Mouse (Mus musculus) urinary bladder, postnatal 4 days (tissue): Measurements from ENCODE around the gene Glyctk.
"Not testable (repeated sequence)": the region's sequence is repeated elsewhere in the genome, so short reads cannot be mapped to it uniquely, and the experiment has no call there.

Source experiments
- DNase-seq, 2 experiments: peaks; one replicate each; pipeline ENCODE4 v3.0.0; 2021 to 2022; ENCODE audit warnings: low spot score in 2 of 2

The Glyctk gene

DNA sequence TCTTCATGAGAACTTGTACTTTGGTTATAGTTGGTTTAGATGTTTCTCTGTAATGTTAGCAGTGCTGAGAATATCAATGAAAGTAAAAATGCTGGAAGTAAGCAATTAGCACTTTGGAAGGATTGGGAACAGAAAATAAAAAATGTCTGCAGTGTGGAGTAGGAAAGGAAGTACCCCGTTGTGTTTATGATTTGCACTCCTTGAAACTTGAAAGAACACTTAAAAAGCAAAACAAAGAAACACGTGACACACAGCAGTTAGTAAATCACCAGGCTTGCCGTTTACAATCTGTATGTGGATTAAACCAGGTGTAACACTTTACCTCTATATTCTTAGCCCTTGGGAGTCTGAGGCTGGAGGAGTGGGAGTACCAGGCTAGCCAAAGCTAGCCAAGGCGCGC is 18.8 kb upstream of the Glyctk start:
- DNase-seq: no peak

DNA sequence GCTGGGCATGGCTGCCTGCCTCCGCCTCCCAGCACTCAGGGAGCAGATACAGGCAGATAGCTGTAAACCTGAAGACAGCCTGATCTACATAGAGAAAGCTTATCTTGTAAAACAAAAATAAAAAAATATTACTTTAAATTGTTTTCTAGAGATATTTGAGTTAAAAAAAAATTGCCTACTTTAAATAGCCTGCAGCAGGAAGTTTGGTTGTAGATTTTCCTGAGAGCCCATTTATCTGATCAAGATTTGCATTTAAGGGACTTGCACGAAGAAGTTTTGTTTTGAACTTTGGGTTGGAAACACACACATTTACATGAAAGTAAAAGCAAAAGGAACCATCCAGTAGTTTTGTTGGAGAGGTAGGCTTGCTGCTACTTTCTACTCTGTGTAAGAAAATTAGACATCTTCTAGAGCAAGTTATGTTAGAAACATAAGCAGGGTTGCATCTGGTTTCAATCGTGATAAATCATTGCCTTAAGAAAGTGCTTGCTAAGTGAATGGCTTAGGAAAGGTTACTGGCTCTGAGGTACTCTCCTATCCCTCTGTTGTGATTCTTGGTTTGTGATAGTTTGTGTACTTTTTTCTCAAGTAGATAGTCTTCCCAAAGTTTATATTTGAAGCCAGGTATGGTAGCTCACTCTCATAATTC is 17.7 kb upstream of the Glyctk start:
- no peak for DNase-seq

DNA sequence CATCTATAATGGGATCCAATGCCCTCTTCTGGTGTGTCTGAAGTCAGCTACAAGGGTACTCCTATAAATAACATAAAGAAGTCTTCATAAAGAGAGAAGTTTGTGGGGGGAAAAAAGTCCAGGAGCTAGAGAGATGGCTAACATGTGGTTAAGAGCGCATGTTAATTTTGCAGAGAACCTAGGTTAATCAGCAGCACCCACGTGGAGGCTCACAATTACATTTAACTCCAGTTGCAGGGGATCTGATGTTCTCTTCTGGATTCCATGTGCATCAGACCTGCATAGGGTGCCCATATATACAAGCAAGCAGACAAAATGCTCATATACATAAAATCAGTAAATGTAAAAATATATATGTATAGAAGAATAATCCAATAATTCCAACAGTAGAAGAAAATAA is 15.4 kb upstream of the Glyctk start:
- no peak for DNase-seq

GRCm38 (mm10) chr9:106172527-106172926 is 14.6 kb upstream of the Glyctk start:
- DNase-seq: no peak

DNA sequence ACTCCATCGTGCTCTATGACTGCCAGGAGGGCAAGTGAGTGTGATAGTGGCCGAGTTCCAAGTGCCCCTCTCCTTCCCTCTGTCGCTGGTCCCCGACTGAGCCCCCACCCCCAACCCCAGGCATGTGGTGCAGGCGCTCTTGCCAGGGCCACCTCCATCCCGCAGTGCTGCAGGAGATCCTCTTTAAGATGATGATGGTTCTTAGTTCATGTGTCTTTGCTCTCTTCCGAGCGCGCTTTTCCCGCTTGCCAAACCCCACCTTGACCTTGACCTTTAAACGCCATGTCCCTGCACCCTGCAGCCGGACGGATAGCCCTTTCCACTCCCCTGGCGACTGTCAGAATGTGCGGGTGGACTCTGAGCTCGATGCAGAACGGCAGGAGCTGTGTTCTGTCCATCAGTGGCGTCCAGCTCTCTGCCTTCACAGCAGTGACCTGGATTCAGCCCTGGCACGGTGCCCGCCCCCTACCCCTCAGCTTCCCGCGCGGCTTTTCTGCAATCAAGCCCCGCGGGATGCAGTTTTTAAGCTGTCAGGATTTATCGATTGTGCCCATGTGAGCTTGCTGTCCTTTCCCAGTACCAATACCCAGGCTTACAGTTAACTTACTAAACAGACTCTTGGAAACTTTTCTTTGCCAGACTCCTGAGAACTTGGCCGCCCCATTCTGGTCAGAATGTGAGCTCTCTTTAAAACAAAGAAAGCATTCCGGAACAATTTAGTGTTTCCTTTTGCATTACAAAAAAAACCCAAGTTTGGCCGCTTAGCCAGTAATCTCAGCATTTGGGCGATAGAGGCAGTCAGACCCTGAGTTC is 13.6 kb upstream of the Glyctk start:
- DNase-seq: peak in 1 of 2 experiments; percentile 58

DNA sequence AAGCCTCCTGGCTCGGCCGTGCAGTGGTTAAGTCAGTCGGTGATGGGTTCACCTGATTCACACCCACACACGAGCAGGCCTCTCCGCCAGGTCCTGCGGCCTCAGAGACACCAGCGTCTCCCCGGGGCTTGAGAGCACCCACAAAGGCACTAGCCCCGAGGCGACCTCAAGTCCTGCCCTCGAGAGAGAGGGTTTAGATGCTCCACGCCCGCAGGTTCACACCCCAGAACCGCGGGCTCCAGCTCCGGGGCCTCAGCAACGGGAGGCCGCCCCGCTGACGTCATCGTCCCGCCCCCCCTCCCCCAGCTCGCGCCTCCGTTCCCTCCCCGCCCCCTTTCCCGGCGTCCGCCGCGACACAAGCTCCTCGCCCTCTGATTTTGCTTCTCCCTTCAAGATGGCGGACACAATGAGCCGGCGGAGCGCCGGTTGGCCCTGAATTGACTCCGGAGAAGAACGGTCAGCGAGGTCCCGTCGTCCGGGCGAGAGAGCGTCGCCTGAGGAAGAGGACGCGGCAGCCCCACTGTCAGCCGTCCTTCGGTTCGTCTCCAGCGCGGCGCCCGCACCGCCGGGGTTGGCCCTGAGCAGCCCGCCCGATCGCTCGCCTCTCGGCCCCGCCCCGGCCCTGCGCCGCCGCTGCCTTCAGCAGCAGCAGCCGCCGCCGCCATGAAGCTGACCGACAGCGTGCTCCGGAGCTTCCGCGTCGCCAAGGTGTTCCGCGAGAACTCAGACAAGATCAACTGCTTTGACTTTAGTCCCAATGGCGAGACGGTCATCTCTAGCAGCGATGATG is 12.8 kb upstream of the Glyctk start, which contains the start of gene Wdr82:
Wdr82 (plus strand) TSS at position 373 of the 790 bp plus-strand sequence.
- DNase-seq: peak; percentile 86 to 90

GRCm38 (mm10) chr9:106169917-106170316 is 12.0 kb upstream of the Glyctk start:
- no peak for DNase-seq

- DNase-seq: not testable (repeated sequence)
Measured at GRCm38 (mm10) chr9:106169006-106169405, 11.1 kb upstream of the Glyctk start.

GRCm38 (mm10) chr9:106167703-106168102 is 9.8 kb upstream of the Glyctk start:
- DNase-seq: no peak

- no peak for DNase-seq
Measured at GRCm38 (mm10) chr9:106167241-106167640, 9.3 kb upstream of the Glyctk start.

GRCm38 (mm10) chr9:106166709-106167108 is 8.8 kb upstream of the Glyctk start:
- DNase-seq: no peak

DNA sequence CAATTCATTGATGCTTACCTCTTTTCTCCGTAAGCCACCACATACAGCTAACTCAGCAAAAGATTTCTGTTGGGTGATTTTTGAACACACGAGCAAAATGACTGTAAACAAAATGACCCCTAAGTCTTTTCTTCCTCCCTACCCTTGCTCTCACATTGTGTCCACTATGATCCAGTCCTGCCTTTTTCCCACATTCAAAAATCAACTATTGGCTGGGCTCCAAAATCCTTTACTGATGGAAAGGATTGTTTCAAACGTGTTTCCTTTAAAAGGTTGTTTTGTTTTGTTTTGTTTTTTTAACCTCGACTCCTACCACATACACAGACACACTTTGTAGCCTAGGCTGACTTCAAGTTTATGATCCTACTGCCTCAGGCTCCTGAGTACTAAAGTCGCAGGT is 2.5 kb upstream of the Glyctk start:
- no peak for DNase-seq

DNA sequence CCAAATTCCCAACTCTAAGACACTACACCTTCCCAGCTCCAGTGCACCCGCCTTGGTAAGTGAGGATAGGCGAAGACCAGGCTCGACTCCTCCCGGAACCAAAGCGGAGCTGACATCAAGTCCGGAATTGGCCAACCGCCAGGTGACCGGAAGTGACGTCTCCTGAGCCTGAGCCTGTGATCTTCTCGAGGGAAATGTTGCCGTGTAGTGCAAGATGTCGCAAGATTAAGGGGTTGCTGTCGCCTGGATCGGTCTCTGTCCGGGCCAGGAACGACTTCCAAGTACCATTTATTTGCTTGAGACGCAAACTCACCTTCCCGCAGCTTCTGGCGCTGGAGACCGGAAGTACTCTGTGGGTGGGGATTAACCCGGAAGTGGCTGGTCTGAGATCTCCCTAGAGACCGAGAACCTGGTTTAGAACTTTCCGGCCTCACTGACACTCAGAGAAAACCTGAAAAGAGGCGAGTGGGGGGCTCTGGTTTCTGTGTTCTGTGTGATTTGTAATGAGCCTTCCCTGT is 1.9 kb upstream of the Glyctk start:
- DNase-seq: peak; percentile 91 to 99

DNA sequence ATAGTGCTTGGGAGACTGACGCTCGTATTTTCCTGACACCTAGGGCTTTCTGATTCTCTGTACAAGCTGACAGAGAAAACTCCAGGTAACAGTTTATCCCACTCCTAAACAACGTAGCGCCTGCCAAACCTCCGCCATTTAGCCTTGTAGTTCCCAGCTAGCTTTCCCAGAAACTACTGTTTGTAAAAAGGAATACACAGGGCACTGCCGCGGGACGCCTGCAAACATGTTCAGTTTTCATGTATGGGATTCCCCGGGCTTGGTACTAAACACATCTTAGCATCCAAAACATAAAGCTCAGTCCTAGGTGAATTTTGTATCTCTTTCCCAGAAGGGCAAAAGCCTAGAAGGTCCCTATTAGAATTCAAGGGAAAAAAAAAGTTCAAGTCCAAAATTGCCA is 1.3 kb upstream of the Glyctk start:
- no peak for DNase-seq

DNA sequence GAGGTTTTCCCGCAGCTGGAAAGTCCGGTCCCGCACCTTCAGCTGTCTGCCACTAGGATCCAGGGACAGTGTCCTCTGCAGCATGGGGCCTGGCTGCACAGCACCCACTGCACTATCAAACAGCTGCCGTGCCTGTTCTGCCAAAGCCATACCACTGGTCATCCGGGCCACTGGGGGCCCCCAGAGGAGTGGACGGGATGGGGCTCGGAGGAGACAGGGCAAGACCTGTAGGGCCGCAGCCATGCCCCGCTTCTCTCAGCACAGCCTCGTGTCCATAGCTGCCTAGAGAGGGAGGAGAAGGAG is 364 bp downstream of the Glyctk start:
- DNase-seq: no peak

GRCm38 (mm10) chr9:106156921-106157622 is 866 bp downstream of the Glyctk start:
- DNase-seq: no peak

DNA sequence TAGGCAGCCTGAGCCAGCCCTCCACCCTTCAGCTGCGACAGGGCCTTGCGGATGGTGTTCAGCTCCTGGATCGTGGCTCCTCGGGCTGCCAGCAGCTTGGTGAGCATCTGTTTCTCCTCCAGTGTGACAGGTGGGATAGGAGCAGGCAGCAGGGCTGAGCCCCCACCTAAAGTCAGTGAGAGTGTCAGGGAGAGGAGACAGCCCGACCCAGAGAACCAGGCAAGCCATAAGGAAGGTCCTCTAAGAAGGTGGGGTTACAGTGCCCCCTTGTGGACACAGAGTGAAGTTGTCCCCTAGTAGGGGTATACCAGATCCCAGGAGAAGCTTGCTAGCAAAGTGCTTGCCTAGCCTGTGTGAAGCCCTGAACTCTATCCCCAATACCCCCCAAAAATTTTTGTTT is 1.5 kb downstream of the Glyctk start:
- DNase-seq: no peak

DNA sequence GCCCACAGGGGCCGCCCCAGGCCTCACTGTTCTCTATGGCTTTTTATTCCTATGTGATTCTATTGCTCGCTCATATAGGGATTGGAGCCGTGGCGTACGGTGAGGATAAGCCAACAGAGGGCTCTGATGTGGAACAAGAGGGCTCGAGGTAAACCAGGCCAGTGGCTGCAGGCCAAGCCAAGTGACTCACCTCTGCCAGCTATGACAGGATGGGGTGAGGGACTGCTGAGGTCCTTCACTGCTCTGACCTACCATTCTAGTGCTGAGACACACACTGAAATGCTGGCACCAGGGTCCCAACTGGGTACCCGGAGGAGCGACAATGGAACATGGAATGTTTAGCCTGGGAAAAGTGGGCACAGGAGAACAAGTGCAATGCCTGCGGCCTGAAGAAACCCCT is 3.8 kb downstream of the Glyctk start:
- no peak for DNase-seq

GRCm38 (mm10) chr9:106149399-106149754 is 8.6 kb downstream of the Glyctk start:
- no peak for DNase-seq

DNA sequence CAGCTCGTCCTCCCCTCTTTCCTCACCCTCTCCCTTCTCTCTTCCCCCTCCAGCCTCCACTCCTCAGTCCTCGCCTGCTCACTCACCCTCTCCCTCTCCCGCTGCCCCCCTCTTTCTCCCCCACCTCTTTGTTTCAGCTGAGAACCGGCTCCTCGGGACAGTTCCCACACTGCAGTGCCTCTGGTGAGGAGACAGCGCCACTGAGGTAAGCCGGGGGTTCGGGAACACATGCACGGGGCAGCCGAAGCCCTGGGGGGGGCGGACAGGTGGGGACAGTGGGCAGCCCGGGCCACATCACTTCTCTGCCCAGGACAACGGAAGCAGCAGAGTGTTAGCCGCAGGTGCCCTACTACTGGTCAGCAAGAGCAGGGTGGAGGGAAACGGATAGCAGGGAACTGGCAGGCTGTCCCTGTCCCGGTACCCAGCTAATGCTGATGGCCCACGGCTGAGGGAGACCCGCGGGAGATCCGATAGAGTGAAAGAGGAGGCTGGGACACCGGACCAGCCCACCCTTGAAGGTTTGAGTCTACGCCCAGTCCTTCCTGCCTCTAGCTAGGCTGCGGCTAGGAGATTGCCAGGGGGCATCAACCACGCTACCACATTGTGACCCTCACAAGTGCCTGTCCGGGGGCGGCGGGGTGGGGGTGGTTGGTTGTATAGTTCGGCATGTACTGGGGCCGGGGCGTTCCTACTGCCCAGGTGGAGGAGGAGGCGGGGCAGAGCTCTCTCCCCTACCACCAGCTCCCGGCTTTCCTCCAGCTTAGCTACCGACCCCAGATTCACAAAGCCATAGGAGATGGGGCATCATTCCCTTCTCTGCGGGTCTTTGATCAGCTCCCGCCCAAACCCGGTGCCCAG is 9.2 kb downstream of the Glyctk start:
- no peak for DNase-seq

DNA sequence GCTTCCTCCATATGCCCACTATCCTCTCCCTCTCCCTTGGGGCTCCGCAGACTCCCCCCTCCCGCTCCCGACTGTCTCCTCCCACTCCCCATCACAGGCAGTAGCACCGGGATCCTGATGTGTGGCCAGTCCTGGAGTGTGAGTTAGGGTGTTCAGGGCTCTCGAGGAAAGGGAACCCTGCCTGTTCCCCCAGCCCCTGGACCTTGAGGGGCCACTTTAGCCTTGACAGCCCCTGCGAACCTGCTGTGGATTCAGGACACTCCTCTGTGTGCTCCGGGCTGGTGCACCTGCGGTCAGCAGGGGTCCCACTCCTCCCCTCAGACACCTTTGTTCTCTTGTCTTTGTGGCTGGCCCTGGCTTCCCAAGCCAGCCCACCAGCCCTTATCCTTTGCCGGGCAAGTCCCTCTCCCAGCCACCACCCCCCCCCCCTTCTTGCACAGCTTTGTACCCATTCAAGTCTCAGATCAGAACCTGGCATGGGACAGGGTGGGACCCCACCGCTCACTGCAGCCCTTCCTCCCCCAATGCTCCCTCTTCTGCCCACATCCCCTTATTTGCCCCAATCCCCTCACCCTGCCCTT is 10.0 kb downstream of the Glyctk start:
- no peak for DNase-seq
